Mouse (Mus musculus) leukemia stem cell, adult 10-12 weeks (primary cell): ENCODE results near the gene Cycs. TPM values are rescaled to one million over a fixed set of nuclear protein-coding genes. Genes with fewer than 3 reads are reported as not detected.

Experiments
- polyA plus RNA-seq: library from polyadenylated mRNA; stranded (reverse); fragments of >175 nt; gene quantifications from 2 replicates; pipeline ENCODE4 v1.2.3, GENCODE M21; 2012; ENCODE audit warnings: low replicate concordance

Gene Cycs
- polyA plus RNA-seq: 4.0 and 8.0 TPM in 2 replicates

GRCm38 (mm10) chr6:50566141-50566996 lies at the start of gene Cycs:
Gene Cycs (minus strand): TSS chr6:50566538.

GRCm38 (mm10) chr6:50596301-50597211 lies 30.2 kb upstream of the Cycs start, which contains the start of gene 4921507P07Rik:
Gene 4921507P07Rik (minus strand): TSS chr6:50596632.

Other genes starting within 250 kb of the Cycs start
- 2.9 and 3.9 TPM in 2 replicates for gene Osbpl3, start 110.3 kb downstream of the Cycs start, polyA plus RNA-seq
- gene 4921507P07Rik, start 30.1 kb upstream of the Cycs start, polyA plus RNA-seq: 0.11 and 0.14 TPM in 2 replicates
- not detected in 2 replicates for gene Npvf, start 87.9 kb upstream of the Cycs start, polyA plus RNA-seq